Mouse (Mus musculus): ENCODE results near the gene Ccdc74a. TPM values are rescaled to one million over a fixed set of nuclear protein-coding genes. Genes with fewer than 3 reads are reported as not detected.

Gene Ccdc74a
- total RNA-seq, 2 experiments from 2014 or later = 30.3 to 32.3 TPM

Other genes with a start within 250 kb of the Ccdc74a start
- 10 to 100 TPM; 28.5 to 30.9 TPM for gene Snap29, start 240.5 kb upstream of the Ccdc74a start, total RNA-seq (2021)
- gene Pi4ka, start 240.2 kb upstream of the Ccdc74a start, total RNA-seq (2021) = 100 to 1,000 TPM; 198 to 199 TPM
- gene Crkl, start 194.5 kb upstream of the Ccdc74a start, total RNA-seq (2021) = 10 to 100 TPM; 28.0 to 28.3 TPM
- gene Aifm3, start 156.9 kb upstream of the Ccdc74a start, total RNA-seq (2021) = 10 to 100 TPM; 24.4 to 27.2 TPM
- 100 to 1,000 TPM; 162 to 169 TPM for gene Lztr1, start 137.8 kb upstream of the Ccdc74a start, total RNA-seq (2021)
- 10 to 100 TPM; 33.2 to 34.8 TPM for gene Thap7, start 115.3 kb upstream of the Ccdc74a start, total RNA-seq (2021)
- gene Lrrc74b, start 85.2 kb upstream of the Ccdc74a start, total RNA-seq (2021) = under 1 TPM; 0.26 to 0.34 TPM
- gene P2rx6, start 84.6 kb upstream of the Ccdc74a start, total RNA-seq (2021) = under 1 TPM; 0.16 to 0.24 TPM
- 10 to 100 TPM; 68.2 to 71.1 TPM for gene Slc7a4, start 63.3 kb upstream of the Ccdc74a start, total RNA-seq (2021)
- 10 to 100 TPM; 47.7 to 50.1 TPM for gene Smpd4, start 27.1 kb upstream of the Ccdc74a start, total RNA-seq (2021)
- gene Med15, start 86.4 kb downstream of the Ccdc74a start, total RNA-seq (2021) = 10 to 100 TPM; 65.0 to 70.2 TPM
- 100 to 1,000 TPM in 1 of 2 experiments, 10 to 100 TPM in 1; 96.5 to 101 TPM for gene Klhl22, start 113.1 kb downstream of the Ccdc74a start, total RNA-seq (2021)
- 1 to 10 TPM; 3.7 to 4.3 TPM for gene Scarf2, start 150.8 kb downstream of the Ccdc74a start, total RNA-seq (2021)
- 1 to 10 TPM; 4.9 to 5.1 TPM for gene B830017H08Rik, start 186.7 kb downstream of the Ccdc74a start, total RNA-seq (2021)
- gene Car15, start 191.9 kb downstream of the Ccdc74a start, total RNA-seq (2021) = 1 to 10 TPM; 8.2 to 8.4 TPM
- 1 to 10 TPM in 1 of 2 experiments, under 1 TPM in 1; 0.81 to 1.4 TPM for gene Gm20518, start 245.2 kb downstream of the Ccdc74a start, total RNA-seq (2021)
- gene Tssk1, start 247.8 kb downstream of the Ccdc74a start, total RNA-seq (2021) = not detected

Data from left cerebral cortex, postnatal 10 days (tissue).